Mouse (Mus musculus) left cerebral cortex, postnatal 4 days (tissue): Measurements from ENCODE around the gene Unc93b1. TPM values are rescaled to one million over a fixed set of nuclear protein-coding genes. Genes with fewer than 3 reads are reported as not detected.
A peak's percentile ranks its signal among the peaks of the same experiment; 100 is the strongest.
"Not testable (repeated sequence)": the region's sequence is repeated elsewhere in the genome, so short reads cannot be mapped to it uniquely, and the experiment has no call there.

Source experiments
- DNase-seq: peaks from one replicate; pipeline ENCODE4 v3.0.0-alpha.2; 2022
- intact Hi-C: fragments of 180-260 bp; cut with DNase I; formaldehyde crosslinking; loops from one replicate; pipeline ENCODE4 v1.15.1; 2025
- total RNA-seq, 2 experiments: library from RNA; stranded (reverse); gene quantifications; 2 replicates each; pipeline ENCODE4 v1.2.3; 2021

The Unc93b1 gene
- total RNA-seq, 2 experiments from 2014 or later, result 6.4 to 8.9 TPM

- DNase-seq, intact Hi-C loops: not testable (repeated sequence)
Observed at GRCm38 (mm10) chr19:3974608-3975007, 39.6 kb downstream of the Unc93b1 start.

- DNase-seq, result no peak
- intact Hi-C loops, result no loop called here
Observed at GRCm38 (mm10) chr19:3975866-3976265, 40.9 kb downstream of the Unc93b1 start.

DNA sequence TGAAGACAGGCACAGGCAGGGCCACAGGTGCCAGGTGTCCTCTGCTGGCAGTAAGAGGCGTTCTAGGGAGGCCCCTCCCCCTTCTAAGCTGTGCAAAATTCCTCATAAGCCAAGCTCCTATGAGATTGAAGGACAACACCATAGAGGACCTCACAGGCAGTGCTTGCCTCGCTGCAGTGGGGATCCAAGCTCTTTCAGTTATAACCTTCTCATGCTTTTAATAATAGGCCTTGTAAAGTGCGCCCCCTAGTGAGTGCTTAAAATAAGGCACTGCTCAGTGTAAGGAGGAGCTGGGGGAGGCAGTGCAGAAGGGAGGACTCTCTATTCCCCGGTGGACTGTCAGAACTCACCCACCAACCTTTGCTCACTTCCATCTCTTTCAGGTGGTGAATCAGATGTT lies 45.3 kb downstream of the Unc93b1 start:
- DNase-seq, result peak; percentile 80
- intact Hi-C loops, result no loop called here

GRCm38 (mm10) chr19:3980917-3981316 lies 45.9 kb downstream of the Unc93b1 start:
- intact Hi-C loops, result no loop called here

DNA sequence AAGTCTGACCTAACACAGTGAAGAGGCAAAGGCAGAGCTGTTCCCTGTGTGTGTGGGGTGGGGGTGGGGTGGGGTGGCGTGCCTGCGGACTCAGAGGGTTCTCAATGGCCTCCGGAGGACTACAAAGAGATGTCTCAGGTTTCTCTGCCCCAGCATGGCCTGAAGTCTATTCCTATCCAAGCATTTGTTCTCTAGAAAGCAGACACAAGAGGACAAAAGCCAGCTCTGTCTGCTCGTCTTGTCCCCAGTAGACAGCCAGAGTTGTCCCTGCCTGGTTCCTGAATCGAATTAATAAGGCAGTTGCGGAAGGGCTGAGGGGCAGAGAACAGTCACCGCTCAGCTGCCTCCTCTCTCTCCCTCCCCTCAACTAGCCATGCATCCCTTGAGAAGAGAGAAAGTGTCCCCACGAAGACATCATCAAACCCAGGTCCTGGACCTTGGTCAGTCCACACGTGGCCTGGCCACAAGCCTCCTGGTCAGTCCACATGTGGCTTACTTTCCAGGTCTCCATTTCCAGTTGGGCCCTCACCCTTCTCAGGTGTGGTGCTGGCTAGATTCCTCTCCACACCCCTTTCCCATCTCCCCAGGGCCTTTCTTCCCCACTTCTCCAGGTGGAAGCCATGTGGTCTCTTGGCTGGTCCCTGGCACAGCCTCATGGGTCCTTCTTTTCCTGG lies 48.7 kb downstream of the Unc93b1 start:
- DNase-seq, result no peak
- intact Hi-C loops, result no loop called here

More at GRCm38 (mm10) chr19:3980917-3981316, 45.9 kb downstream of the Unc93b1 start:
- no peak for DNase-seq

- no peak for DNase-seq
- intact Hi-C loops, result no loop called here
Observed at GRCm38 (mm10) chr19:3985261-3985681, 50.3 kb downstream of the Unc93b1 start.

DNA sequence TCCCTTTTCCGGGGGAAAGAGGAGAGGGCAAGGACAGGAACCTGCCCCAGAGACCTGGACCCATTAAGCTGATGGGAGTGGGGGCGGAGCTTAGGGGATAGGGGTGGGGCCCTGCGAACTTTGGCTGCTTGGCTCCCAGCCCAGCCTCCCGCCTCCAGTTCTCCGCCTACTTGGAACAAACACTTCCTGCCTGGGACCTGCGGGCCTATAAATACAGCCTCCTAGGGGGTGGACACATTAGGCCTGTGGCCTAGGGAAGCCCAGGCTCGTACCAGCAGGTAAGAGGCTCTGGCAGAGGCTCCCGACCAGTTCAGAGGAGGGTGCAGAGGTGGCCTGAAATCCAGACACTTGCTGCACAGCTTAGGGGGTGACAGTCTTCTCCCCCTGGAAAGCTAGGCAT lies 51.3 kb downstream of the Unc93b1 start, which contains the start of gene Acy3:
Gene Acy3 (plus strand): TSS at position 237 of the 400 bp plus-strand sequence.
- peak; percentile 48 for DNase-seq

DNA sequence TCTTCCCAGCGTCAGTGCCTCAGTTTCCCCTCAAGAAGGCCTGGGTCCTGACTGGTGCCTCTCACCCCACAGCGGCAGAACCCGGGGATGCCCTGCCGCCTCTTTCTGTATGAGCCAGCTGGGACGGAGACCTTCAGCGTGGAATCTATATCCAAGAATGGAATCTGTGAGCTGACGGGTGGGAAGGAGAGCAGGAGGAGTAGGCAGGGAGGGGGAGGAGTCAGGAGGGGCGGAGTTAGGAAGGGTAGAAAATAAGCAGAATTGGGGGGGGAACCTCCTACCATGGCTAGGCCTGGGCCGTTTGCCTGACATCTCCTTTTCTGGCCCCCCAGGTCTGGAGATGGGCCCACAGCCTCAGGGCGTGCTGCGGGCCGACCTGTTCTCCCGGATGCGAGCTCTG lies 53.1 kb downstream of the Unc93b1 start:
- DNase-seq, result no peak
- intact Hi-C loops, result no loop called here

More for the DNA sequence above, 51.3 kb downstream of the Unc93b1 start, which contains the start of gene Acy3:
- intact Hi-C loops, result no loop called here

- intact Hi-C loops, result no loop called here
Observed at GRCm38 (mm10) chr19:3988750-3989149, 53.8 kb downstream of the Unc93b1 start.

GRCm38 (mm10) chr19:3990804-3991203 lies 55.8 kb downstream of the Unc93b1 start:
- DNase-seq, result no peak
- intact Hi-C loops, result no loop called here

More at GRCm38 (mm10) chr19:3988750-3989149, 53.8 kb downstream of the Unc93b1 start:
- DNase-seq, result no peak

DNA sequence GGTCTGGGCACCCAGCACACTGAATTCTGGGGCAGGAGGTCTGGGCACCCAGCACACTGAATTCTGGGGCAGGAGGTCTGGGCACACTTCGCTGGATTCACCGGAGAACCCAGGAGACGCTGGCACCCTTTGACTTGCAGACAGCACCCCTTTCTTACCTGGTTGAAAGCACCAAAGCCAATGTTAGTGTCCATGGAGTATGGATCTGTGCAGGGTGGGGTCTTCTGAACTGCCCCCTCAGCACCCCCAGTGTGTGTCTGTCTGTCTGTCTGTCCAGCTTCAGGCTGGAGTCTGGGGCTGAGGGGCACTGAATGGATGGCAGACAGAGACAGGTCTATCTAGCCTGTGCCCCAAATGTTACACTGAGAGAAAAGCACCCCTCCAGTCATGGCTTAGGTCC lies 56.6 kb downstream of the Unc93b1 start:
- intact Hi-C loops, result no loop called here
- DNase-seq, result no peak

- intact Hi-C loops, result no loop called here
- no peak for DNase-seq
Observed at GRCm38 (mm10) chr19:3991966-3992365, 57.0 kb downstream of the Unc93b1 start.

DNA sequence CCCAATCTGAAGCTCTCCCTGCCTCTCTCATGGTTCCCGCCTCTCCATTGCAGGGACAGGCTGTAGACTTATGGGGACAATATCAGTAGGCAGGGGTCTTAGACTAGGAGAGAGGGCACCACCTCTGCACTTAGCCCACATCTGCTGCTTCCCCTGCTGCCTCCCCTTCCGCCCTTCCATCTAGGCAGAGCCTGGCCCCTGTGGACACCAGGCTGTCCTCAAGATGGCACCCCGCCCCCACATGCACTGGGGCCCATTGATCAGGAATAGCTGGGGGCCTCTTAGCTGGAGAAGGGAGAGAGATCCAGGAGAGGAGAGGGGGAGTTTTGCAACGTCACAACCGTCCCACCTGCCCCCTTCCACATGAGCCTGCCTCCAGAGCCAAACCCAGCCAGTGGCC lies 57.4 kb downstream of the Unc93b1 start, which contains the start of gene Tbx10:
Gene Tbx10 (plus strand): TSS at position 337 of the 400 bp plus-strand sequence.
- intact Hi-C loops, result no loop called here
- no peak for DNase-seq

DNA sequence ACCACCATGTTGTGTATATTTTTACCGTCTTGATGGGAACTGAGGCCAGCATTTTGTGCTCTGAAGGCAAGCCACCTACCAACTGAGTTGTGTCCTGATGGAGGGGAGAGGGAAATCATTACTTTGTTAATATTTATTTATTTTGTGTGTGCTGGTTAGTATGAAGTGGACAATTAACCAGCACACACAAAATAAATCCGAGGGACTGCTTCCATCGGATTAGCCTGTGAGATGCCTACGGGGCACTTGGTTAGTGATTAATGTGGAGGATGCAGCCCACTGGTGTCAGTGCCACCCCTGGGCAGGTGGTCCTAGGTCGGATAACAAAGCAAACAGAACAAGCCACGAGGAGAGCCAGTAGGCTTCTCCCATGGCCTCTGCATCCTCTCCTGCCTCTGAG lies 59.9 kb downstream of the Unc93b1 start:
- DNase-seq, result no peak
- intact Hi-C loops, result no loop called here

DNA sequence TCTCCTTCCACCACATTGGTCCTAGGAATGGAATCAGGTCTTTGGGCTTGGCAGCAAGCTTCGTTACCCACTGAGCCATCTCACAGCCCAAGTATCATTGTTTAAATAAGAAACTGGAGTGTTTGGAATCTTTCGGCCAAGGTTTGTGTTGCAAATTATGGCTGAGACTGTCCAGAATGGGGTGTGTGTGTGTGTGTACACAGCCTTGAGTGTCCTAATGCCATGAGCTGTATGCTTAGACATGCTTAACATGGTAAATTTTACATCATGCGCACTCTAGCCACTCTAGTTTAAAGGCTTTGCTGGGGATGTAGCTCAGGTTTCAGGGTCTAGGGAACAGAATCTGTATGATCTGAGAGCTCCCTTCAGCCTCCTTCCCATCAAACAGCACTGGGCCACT lies 60.5 kb downstream of the Unc93b1 start:
- intact Hi-C loops, result no loop called here
- no peak for DNase-seq

DNA sequence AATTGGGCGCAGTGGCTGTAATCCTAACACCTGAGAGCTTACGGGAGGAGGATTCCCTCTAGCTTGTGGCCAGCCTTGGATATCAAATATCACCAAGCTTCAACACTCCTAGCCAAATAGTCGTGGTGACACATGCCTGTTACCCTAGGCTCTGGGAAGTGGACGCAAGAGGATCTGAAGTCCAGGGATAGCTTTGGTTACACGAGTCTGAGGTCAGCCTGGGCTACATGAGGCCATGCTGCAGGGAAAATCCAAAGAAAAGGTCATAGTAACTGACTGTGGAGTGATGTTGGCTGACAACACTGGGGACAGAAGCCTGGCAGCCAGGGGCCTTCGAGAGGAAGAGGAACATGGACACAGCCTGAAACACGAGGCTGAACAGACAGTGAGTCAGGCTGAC lies 61.1 kb downstream of the Unc93b1 start:
- intact Hi-C loops, result no loop called here
- no peak for DNase-seq

GRCm38 (mm10) chr19:3996747-3997146 lies 61.8 kb downstream of the Unc93b1 start:
- intact Hi-C loops, result no loop called here
- no peak for DNase-seq

GRCm38 (mm10) chr19:3997231-3997630 lies 62.2 kb downstream of the Unc93b1 start:
- intact Hi-C loops, result no loop called here
- no peak for DNase-seq

- intact Hi-C loops, result no loop called here
- DNase-seq, result no peak
Observed at GRCm38 (mm10) chr19:3998335-3998734, 63.3 kb downstream of the Unc93b1 start.
